Mouse (Mus musculus) intestine, embryonic 14.5 days (tissue): ENCODE results near the gene Cfap97d2. TPM values are rescaled to one million over a fixed set of nuclear protein-coding genes. Genes with fewer than 3 reads are reported as not detected.

Source experiments
- ATAC-seq: fragments of 200-750 bp; cut with Nextera tagmentation; replicated peaks from 2 replicates; pipeline ENCODE4 v1.8.0; 2017; ENCODE audit warnings: low read depth, moderate number of reproducible peaks, moderate TSS enrichment, moderate library complexity; ENCODE audit not compliant: low FRiP score, low TSS enrichment
- DNase-seq: peaks from one replicate; pipeline ENCODE4 v3.0.0-alpha.2; 2018; ENCODE audit warnings: low spot score
- H3K27ac ChIP-seq: fragments of 300-500 bp; sonication (generic); 2 replicates; pipeline ENCODE4 v1.5.1; 2014; ENCODE audit warnings: low read depth, mild to moderate bottlenecking, control low read depth
- H3K27me3 ChIP-seq: fragments of 300-500 bp; sonication (generic); replicated peaks from 2 replicates; pipeline ENCODE4 v1.6.1; 2014; ENCODE audit warnings: low read length, control low read depth; ENCODE audit not compliant: control insufficient read depth, insufficient read depth
- H3K36me3 ChIP-seq: fragments of 300-500 bp; sonication (generic); 2 replicates; pipeline ENCODE4 v1.6.1; 2014; ENCODE audit warnings: low read length, control low read depth; ENCODE audit not compliant: control insufficient read depth, insufficient read depth
- H3K4me1 ChIP-seq: fragments of 300-500 bp; sonication (generic); replicated peaks from 2 replicates; pipeline ENCODE4 v1.6.1; 2014; ENCODE audit warnings: low read length, control low read depth, mixed read lengths; ENCODE audit not compliant: control insufficient read depth, insufficient read depth
- H3K4me2 ChIP-seq: fragments of 300-500 bp; sonication (generic); 2 replicates; pipeline ENCODE4 v1.6.1; 2014; ENCODE audit warnings: low read length
- H3K4me3 ChIP-seq: fragments of 300-500 bp; sonication (generic); 2 replicates; pipeline ENCODE4 v1.5.1; 2014; ENCODE audit warnings: low read depth, low read length, control low read depth, mixed read lengths
- H3K9ac ChIP-seq: fragments of 300-500 bp; sonication (generic); 2 replicates; pipeline ENCODE4 v1.6.1; 2014; ENCODE audit warnings: mild to moderate bottlenecking, low read length
- H3K9me3 ChIP-seq: fragments of 300-500 bp; sonication (generic); 2 replicates; pipeline ENCODE4 v1.6.1; 2016; ENCODE audit warnings: low read length, control low read depth; ENCODE audit not compliant: control insufficient read depth
- WGBS: fragments of 180-500 bp; shearing (Covaris S2); extraction: QIAGEN DNeasy Blood & Tissue Kit; methylation state at CpG from one replicate; pipeline ENCODE4 v1.1.7; 2014; 5-methylcytosine and 5-hydroxymethylcytosine counted together
- polyA plus RNA-seq: library from polyadenylated mRNA; unstranded; fragments of >200 nt; fragmentation: Nextera tagmentation; extraction: Ambion mirVana; gene quantifications from 2 replicates; pipeline ENCODE4 v1.2.1, GENCODE M21; 2014

The Cfap97d2 gene
- polyA plus RNA-seq, 1 experiment from 2014 or later, result not detected

DNA sequence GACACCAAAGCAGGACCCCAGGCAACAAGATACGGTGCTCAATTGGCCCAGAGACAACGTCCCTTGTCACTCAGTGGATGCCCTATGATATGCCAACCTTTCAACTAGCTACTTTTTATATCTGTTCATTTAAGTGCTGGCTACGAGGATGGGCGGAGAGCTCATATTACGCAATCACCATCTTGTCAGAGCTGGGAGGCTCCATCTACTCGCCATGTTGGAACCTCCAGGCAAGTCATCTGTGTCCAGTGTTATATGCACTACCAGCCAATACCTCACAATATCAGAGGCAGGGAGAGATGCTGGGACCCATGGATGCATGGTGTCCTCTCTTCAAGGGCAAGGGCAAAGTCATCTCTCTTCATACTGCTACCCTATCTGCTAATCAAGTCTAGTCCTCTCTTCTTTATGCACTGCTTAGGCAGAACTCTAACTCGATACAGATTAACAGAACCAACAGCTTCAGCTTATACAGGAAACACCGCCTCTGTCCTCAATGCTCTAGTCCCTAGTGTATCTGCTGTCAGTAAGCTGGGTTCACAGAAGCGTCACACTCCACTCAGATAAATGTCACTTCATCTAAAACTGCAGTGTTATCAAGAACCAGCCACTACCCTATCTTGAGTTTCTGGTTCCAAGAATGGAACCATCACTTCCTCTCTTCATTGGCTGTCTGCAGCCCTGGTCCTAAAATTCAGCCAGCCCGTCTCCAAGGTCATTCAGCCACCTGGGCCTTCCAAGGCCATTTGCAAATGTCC lies 34.3 kb upstream of the Cfap97d2 start:
- Histone ChIP-seq H3K4me3 (no peak overlapping the region), H3K4me1 (peaks cover 41% of the 10 kb centered on the region), H3K9ac (no peak overlapping the region), H3K9me3 (no peaks in the 10 kb centered on the region), H3K4me2 (no peak overlapping the region), H3K27me3 (no peaks in the 10 kb centered on the region), H3K27ac (no peak overlapping the region), H3K36me3 (no peaks in the 10 kb centered on the region)
- no peak for DNase-seq
- no peak for ATAC-seq
- 91% methylated on average over 10 of the region's 10 CpGs for WGBS

DNA sequence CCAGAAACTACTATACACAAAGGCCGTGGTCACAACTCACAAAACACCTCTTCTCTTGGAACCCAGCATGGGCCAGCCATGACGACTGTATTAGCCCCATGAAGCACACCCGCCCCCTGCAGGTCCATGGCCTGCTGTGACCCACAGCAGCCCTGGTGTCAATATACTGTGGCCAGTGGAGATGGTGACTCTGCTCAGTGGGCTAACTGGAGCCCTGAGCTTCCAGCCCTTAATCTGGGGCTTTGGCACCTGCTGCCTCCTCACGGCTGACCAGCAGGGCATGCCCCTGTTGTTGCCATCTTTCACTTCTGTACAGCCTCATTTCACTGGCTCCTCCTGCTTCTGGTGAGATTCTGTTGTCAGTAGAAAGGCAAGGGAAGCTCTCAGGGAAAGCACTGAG lies 32.5 kb upstream of the Cfap97d2 start:
- no peak overlapping the region for H3K9ac ChIP-seq
- DNase-seq (no peak), ATAC-seq (no peak)
- no peaks in the 10 kb centered on the region for H3K27me3 ChIP-seq
- H3K36me3 ChIP-seq, result no peaks in the 10 kb centered on the region
- no peak overlapping the region for H3K27ac ChIP-seq
- no peak overlapping the region for H3K4me3 ChIP-seq
- no peak overlapping the region for H3K4me2 ChIP-seq
- no peaks in the 10 kb centered on the region for H3K9me3 ChIP-seq
- WGBS, result 72% methylated on average over 4 of the region's 4 CpGs
- H3K4me1 ChIP-seq, result peaks cover 37% of the 10 kb centered on the region

DNA sequence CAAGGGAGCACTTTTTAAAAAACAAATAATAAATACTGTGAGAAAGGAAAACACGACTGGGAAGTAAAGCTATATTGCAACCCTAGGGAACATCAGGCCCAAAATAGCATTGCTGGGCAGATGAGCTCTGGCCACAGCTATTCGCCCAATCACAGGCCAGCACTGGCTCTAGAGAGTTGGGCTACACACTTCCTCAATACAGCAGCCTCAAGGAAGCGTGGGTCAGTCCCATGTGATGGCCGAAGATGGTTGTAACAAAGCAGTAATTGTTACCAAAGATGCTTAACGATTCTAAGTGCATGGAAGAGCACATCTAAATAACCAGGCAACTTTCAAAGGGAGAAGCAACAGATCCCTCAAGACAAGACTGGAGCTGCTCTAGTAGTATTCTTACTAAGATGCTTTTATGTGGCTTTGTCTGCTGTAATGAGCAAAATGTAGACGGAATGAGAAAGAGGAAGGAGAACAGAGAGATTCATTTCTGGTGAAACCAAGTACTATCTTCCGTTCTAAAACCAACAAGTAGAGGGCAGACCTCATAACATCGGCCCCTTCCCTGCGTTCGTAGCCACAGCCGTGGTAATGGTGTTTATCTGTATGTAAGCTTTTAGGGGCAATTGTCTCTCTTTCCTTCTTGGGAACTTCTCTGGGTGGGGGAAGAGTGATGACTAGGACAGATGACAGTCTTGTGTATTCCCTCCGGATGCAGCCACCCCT lies 31.2 kb upstream of the Cfap97d2 start:
- ATAC-seq (no peak), DNase-seq (no peak)
- Histone ChIP-seq H3K27me3 (no peaks in the 10 kb centered on the region), H3K27ac (no peak overlapping the region), H3K4me2 (peak overlapping the region; percentile 77; the same call in 1 of the 2 replicates), H3K36me3 (no peaks in the 10 kb centered on the region), H3K4me3 (no peak overlapping the region), H3K9me3 (no peaks in the 10 kb centered on the region), H3K4me1 (peaks cover 27% of the 10 kb centered on the region), H3K9ac (no peak overlapping the region)
- 52% methylated on average over 12 of the region's 12 CpGs for WGBS

DNA sequence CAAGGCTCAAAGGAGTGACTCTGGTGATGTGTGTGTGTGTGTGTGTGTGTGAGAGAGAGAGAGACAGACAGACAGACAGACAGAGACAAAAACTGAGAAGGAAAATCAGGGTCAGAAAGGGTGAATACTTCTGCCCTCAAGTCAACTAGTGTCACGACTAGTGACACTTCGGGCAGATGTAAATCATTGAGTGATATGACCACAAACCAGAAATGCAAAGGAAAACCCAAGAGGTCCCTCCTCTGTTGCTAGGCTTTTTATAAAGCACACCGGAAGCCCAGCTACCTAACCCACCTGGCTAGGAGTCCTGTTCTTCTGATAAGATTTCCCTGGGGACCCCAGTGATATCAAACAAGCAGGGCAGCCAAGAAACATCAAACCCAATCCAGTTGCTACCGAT lies 30.6 kb upstream of the Cfap97d2 start:
- H3K36me3 ChIP-seq, result no peaks in the 10 kb centered on the region
- H3K4me2 ChIP-seq, result peak overlapping the region; percentile 77
- no peak overlapping the region for H3K27ac ChIP-seq
- 64% methylated on average over 4 of the region's 4 CpGs for WGBS
- peaks cover 20% of the 10 kb centered on the region for H3K4me1 ChIP-seq
- ATAC-seq (no peak), DNase-seq (no peak)
- H3K4me3 ChIP-seq, result peak overlapping the region; percentile 54; the same call in 1 of the 2 replicates
- 0 out of 2 replicates have a peak, but pooled peaks cover 3% of the 10 kb centered on the region for H3K27me3 ChIP-seq
- no peaks in the 10 kb centered on the region for H3K9me3 ChIP-seq
- H3K9ac ChIP-seq, result no peak overlapping the region

DNA sequence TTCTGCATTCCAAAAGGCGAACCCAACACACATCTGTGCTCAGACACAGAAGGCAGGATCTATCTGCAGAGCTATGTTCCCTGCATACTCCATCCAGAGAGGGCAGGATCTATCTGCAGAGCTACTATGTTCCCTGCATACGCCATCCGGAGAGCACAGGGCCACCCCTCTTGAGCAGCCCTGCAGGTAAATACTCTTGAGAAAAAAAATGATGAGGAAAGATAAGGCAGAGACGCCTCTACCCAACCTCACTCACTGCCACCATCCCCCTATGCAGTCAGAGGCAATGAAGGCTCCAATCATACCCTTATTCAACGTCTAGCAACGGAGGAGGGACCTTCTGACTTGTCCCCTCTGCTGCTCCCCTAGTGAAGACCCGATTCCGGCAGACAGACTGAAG lies 30.2 kb upstream of the Cfap97d2 start:
- no peak for DNase-seq
- no peak for ATAC-seq
- Histone ChIP-seq H3K36me3 (no peaks in the 10 kb centered on the region), H3K4me2 (peak overlapping the region; percentile 77), H3K4me3 (peak overlapping the region; percentile 54), H3K9me3 (no peaks in the 10 kb centered on the region), H3K27me3 (0 out of 2 replicates have a peak, but pooled peaks cover 3% of the 10 kb centered on the region), H3K9ac (peak overlapping the region; percentile 59; the same call in 1 of the 2 replicates), H3K4me1 (peaks cover 17% of the 10 kb centered on the region), H3K27ac (no peak overlapping the region)
- WGBS, result 35% methylated on average over 8 of the region's 8 CpGs

DNA sequence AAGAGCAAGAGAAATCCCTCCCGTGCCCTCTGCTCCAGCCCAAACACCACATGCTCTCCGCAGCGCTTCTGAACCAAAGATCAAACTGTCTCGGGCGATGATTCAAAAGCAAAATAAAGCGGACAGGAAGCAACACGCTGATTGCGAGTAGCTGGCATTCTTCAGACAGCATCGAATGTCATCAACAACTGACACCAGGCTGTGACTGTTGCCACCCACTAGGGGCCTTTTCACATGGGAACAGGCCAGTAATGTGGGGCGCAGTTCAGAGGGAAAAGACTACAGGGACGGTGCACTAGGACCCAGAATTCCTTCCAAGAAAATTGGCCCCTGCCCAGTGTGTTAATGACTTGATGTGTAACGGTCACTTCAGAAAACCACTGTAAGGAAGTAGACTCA lies 29.4 kb upstream of the Cfap97d2 start:
- ATAC-seq, result no peak
- Histone ChIP-seq H3K27ac (peak overlapping the region; percentile 63), H3K4me3 (peak overlapping the region; percentile 54), H3K36me3 (no peaks in the 10 kb centered on the region), H3K4me2 (peak overlapping the region; percentile 77), H3K27me3 (0 out of 2 replicates have a peak, but pooled peaks cover 3% of the 10 kb centered on the region), H3K4me1 (peaks cover 17% of the 10 kb centered on the region), H3K9ac (peak overlapping the region; percentile 59), H3K9me3 (no peaks in the 10 kb centered on the region)
- 2% methylated on average over 12 of the region's 12 CpGs for WGBS
- DNase-seq, result no peak

DNA sequence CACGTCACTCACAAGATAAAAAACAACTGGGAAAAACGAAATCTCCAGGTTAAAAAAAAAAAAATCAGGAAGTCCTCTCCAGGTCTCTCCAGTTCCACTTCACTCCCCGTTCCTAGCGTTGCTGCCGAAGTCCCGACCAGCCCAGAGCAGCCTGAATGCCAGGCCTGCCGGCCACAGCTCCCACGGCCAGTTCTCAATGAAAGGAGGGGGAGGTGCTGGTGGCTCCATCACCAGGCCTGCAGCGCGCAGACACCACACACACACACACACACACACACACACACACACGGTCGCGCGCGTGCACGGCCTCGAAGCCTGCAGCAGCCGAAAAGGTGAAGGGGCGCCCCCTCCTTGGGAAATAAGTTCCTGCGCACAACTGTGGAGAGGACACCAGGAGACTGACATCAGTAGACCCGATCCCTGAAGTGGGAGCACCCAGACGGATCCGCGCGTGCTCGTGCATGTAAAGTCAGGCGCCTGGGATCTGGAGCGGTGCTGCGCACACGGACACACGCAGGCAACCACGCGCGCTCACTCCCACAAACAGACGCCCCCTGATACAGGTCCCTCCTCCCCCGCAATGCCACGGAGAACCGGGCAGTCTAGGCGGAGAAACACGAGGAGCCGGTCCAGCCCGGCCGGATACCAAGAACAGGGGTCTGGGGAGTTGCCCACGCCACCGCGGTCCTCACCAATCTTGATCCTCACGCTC lies 28.8 kb upstream of the Cfap97d2 start:
- under 1% methylated on average over 47 of the region's 47 CpGs for WGBS

DNA sequence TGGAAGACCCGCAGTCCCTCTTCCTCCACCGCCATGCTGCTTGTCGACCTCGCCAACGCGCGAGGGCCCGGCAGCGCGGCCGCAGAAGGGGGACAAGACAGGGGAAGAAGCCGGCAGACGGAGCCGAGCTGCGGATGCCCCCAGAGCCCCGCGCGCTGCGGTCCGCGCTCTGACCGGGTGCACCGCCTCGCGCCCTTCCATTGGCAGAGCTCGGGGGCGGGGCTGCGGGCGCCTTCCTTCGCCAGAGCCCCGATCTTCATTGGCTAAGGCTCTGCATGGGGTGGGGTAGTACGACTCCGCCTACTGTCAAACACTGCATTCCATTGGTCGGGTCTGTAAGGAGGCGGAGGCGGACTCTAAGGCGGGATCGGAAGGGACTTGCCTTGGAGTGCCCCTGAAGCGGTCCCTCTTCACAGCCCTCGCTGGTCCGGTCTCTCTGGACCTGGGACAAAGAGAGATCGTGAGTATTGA lies 28.2 kb upstream of the Cfap97d2 start, which contains the start of gene Rasa3:
Gene Rasa3 (minus strand): TSS at position 191 of the 471 bp plus-strand sequence.
- Histone ChIP-seq H3K36me3 (no peaks in the 10 kb centered on the region), H3K4me1 (peaks cover 17% of the 10 kb centered on the region), H3K4me3 (peak within 1 kb of the TSS; percentile 54), H3K27me3 (0 out of 2 replicates have a peak, but pooled peaks cover 3% of the 10 kb centered on the region), H3K27ac (peak within 1 kb of the TSS; percentile 63), H3K4me2 (peak within 1 kb of the TSS; percentile 77), H3K9me3 (no peaks in the 10 kb centered on the region), H3K9ac (peak within 1 kb of the TSS; percentile 59)
- ATAC-seq (peak; percentile 99), DNase-seq (no peak)
- under 1% methylated on average over 42 of the region's 42 CpGs for WGBS

More for the DNA sequence above, 28.8 kb upstream of the Cfap97d2 start:
- Histone ChIP-seq H3K36me3 (no peaks in the 10 kb centered on the region), H3K4me1 (peaks cover 17% of the 10 kb centered on the region), H3K9me3 (no peaks in the 10 kb centered on the region), H3K4me2 (peak overlapping the region; percentile 77), H3K27me3 (0 out of 2 replicates have a peak, but pooled peaks cover 3% of the 10 kb centered on the region), H3K9ac (peak overlapping the region; percentile 59), H3K27ac (peak overlapping the region; percentile 63), H3K4me3 (peak overlapping the region; percentile 54)
- DNase-seq (peak; percentile 91), ATAC-seq (peak; percentile 63)
